Mouse (Mus musculus) left cerebral cortex, adult 11 months (tissue): ENCODE data around the gene Dvl3.
A peak's percentile ranks its signal among the peaks of the same experiment; 100 is the strongest.

ENCODE experiments used
- DNase-seq: peaks from one replicate; pipeline ENCODE4 v3.0.0; 2022; ENCODE audit warnings: low spot score

Dvl3 gene

GRCm38 (mm10) chr16:20547423-20547822, 30.6 kb downstream of the Dvl3 start:
- no peak for DNase-seq

DNA sequence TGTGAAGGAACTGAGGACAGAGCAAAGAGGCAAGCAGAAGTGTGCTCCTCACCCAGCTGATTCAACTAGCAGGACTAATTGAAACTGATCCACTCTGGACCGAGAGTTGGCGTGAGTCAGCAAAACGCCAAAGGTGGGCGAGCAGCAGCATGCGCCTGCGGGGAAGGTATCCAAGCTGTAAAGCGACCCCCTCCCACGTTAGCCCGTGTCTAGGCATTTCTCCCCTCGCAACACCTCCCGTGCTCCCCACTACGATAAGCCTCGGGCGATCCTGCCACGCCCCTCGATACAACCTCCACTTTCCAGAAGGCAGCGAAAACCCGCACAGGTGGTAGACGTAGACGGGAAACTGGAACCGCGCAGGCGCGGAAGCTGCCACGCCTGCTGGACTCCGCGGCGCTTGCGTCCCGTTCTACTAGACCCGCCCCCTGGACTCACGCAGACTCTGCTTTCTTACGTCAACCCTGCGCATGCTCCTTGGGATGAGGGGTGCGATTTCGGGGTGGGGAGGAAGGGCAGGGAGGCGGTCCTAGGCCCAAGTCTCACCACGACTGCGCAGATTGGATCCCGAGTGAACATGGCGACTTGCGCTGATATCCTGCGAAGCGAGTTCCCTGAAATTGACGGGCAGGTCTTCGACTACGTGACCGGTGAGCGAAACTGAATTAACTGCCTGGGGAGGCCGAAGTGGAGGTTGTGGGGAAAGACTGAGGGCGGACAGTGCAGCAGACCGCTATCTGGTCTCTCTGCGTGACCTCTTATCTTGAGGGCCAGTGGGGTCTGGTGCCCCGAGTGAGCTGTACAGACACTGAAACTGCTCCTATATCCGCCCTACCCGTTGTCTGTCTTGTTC, 31.5 kb downstream of the Dvl3 start, which contains the start of gene Abcf3:
Abcf3 (plus strand) TSS at position 482 of the 853 bp plus-strand sequence.
- DNase-seq = peak; percentile 97

- no peak for DNase-seq
Measured at GRCm38 (mm10) chr16:20549161-20549560, 32.4 kb downstream of the Dvl3 start.

- DNase-seq = no peak
Measured at GRCm38 (mm10) chr16:20551691-20552090, 34.9 kb downstream of the Dvl3 start.

DNA sequence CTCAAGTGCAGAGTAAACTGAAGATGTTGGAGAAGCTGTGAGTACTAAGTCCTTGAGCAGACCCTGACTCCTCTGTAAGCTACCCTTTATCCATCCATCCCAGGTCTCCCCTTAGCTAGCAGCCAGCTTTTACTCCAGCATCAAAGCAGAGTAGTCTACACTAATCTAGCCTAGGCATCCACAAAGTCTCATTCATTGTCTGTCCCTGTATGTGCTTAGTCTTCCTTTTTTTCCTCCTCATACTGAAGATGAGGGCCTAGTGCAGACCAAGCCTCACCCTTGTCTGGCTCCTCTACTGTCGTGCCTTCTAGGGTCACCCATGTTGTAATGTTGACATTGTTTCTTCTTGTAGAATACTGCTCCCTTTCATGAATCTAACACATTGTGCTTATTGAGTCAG, 35.8 kb downstream of the Dvl3 start:
- no peak for DNase-seq

DNA sequence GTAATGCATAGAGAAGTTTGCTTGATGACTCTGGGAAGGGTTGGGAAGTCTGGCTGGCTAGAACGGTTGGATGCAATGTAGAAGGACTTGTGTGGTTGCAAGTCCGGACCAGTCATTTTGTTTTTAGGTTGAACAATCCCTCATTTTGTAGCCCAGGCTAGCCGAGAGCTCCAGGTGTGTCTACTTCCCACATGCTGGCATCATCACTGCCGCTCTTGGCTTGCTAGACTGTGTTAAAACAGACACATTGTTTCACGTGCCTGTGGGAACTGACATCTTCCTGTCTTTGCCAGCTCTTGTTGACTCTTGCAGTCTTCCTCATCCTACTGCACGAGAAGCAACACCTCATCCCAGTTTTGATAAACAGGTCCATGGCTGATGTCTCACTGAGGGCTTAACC, 38.2 kb downstream of the Dvl3 start:
- no peak for DNase-seq

- DNase-seq = no peak
Measured at GRCm38 (mm10) chr16:20557381-20557780, 40.6 kb downstream of the Dvl3 start.

DNA sequence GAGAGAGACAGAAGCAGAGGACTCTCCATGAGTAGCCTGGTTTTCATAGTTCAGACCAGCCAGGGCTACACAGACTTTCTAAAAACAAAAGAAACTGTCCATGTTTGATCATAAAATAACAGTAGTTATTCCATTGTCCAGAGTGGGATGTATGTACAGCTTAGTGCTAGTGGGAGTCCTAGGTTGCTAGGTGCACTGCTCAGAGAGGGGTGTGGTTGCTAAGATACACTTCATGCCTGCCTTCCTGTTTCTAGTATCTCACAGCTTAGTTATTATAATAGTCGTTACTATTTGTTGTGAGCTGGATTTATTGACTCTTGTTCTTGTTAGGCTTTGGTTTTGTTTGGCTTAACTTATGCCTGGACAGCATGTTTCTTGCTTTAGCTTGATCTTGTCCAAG, 48.3 kb downstream of the Dvl3 start:
- DNase-seq = no peak
